Mouse (Mus musculus) brain, embryonic 14.5 days (tissue): ENCODE measurements around the gene Casz1.

Source experiments
- CTCF ChIP-seq: fragments of 200-500 bp; IDR thresholded peaks from 2 replicates; pipeline ENCODE4 v1.5.1; 2012; ENCODE audit warnings: inconsistent platforms, mild to moderate bottlenecking, moderate library complexity, borderline replicate concordance; ENCODE audit not compliant: insufficient read depth, insufficient read length; ENCODE audit errors: extremely low read depth
- POLR2A ChIP-seq: fragments of 200-500 bp; IDR thresholded peaks from 2 replicates; pipeline ENCODE4 v1.6.1; 2012; ENCODE audit warnings: mild to moderate bottlenecking, inconsistent platforms, borderline replicate concordance; ENCODE audit not compliant: poor library complexity, insufficient read depth, insufficient read length, severe bottlenecking; ENCODE audit errors: extremely low read depth

DNA sequence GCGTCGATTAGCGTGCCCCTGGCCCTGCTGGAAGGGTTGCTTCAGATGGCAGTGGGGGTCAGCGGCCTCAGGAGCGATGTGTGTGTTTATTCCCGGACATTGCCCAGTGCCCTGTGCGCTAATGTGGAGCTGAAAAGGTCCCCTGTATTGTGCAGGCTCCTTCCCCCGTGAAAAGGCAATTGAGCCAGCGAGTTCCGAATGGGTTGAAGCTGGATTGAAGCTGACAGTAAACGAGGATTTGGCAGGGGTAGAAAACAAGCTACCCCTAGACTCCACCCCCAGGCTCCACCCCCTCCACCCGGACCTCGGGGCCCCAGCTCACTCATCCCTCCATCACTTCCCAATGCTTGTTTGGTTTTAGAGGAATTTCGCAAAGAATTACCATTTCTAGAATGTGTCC lies 12.3 kb downstream of the Casz1 start:
- no peak for TF ChIP-seq CTCF
- no peak for TF ChIP-seq POLR2A
